Mouse (Mus musculus): ENCODE measurements around the gene Sned1. TPM values are rescaled to one million over a fixed set of nuclear protein-coding genes. Genes with fewer than 3 reads are reported as not detected.

Sned1 gene
- polyA plus RNA-seq, 1 experiment = 4.8 TPM

GRCm38 (mm10) chr1:93220776-93221175, 14.9 kb upstream of the Sned1 start:
- no peaks in the 10 kb centered on the region for H3K27me3 ChIP-seq (ENCODE audit: control insufficient read depth, insufficient read depth, low read length)
- no peak overlapping the region for H3K27ac ChIP-seq (ENCODE audit: control insufficient read depth, insufficient read depth, low read depth, low read length)
- no peaks in the 10 kb centered on the region for H3K36me3 ChIP-seq (ENCODE audit: control insufficient read depth, insufficient read depth, low read length)
- TF ChIP-seq POLR2A (IDR thresholded peaks at IDR 0.05; ENCODE audit: control insufficient read depth, low read depth, low read length) = no peak
- TF ChIP-seq CTCF (IDR thresholded peaks at IDR 0.05; ENCODE audit: control insufficient read depth, insufficient read depth, insufficient replicate concordance, low read depth, low read length) = no peak
- H3K4me1 ChIP-seq (ENCODE audit: control insufficient read depth, insufficient read depth, low read length) = no peaks in the 10 kb centered on the region; the same call in 1 of the 2 replicates
- H3K4me3 ChIP-seq (ENCODE audit: control insufficient read depth, low read depth, low read length) = no peak overlapping the region

- Histone ChIP-seq H3K4me1 (ENCODE audit: control insufficient read depth, insufficient read depth, low read length) (peaks cover 8% of the 10 kb centered on the region; the same call in 1 of the 2 replicates), H3K36me3 (ENCODE audit: control insufficient read depth, insufficient read depth, low read length) (no peaks in the 10 kb centered on the region), H3K4me3 (ENCODE audit: control insufficient read depth, low read depth, low read length) (no peak overlapping the region), H3K27me3 (ENCODE audit: control insufficient read depth, insufficient read depth, low read length) (no peaks in the 10 kb centered on the region), H3K27ac (ENCODE audit: control insufficient read depth, insufficient read depth, low read depth, low read length) (no peak overlapping the region)
- TF ChIP-seq CTCF (IDR thresholded peaks at IDR 0.05; ENCODE audit: control insufficient read depth, insufficient read depth, insufficient replicate concordance, low read depth, low read length) (peak; percentile 68; the same call in 1 of the 2 replicates), POLR2A (IDR thresholded peaks at IDR 0.05; ENCODE audit: control insufficient read depth, low read depth, low read length) (no peak)
These were observed 11.7 kb upstream of the Sned1 start for GRCm38 (mm10) chr1:93223972-93224371.

DNA sequence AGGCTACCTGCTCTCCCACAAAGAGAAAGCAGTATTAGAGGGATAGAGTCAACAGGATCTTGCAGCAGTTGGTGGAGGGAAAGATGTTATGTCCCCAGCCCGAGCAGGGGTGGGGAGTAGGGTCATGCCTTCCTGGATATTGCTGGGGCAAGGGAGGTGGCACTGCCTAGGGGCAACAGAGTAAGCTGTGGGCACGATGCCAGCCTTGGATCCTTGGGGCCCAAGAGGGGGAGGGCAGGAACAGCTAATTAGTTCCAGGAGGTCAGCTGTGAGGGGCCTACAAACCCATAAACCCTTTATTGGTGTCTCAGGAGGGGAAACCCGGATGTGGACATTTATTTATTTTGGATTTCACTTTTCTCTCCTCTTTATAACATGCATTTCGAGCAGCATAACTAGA, 10.4 kb upstream of the Sned1 start:
- peaks cover 8% of the 10 kb centered on the region; the same call in 1 of the 2 replicates for H3K4me1 ChIP-seq (ENCODE audit: control insufficient read depth, insufficient read depth, low read length)
- no peaks in the 10 kb centered on the region for H3K27me3 ChIP-seq (ENCODE audit: control insufficient read depth, insufficient read depth, low read length)
- no peak overlapping the region for H3K4me3 ChIP-seq (ENCODE audit: control insufficient read depth, low read depth, low read length)
- H3K36me3 ChIP-seq (ENCODE audit: control insufficient read depth, insufficient read depth, low read length) = no peaks in the 10 kb centered on the region
- no peak for TF ChIP-seq CTCF (IDR thresholded peaks at IDR 0.05; ENCODE audit: control insufficient read depth, insufficient read depth, insufficient replicate concordance, low read depth, low read length)
- TF ChIP-seq POLR2A (IDR thresholded peaks at IDR 0.05; ENCODE audit: control insufficient read depth, low read depth, low read length) = no peak
- no peak overlapping the region for H3K27ac ChIP-seq (ENCODE audit: control insufficient read depth, insufficient read depth, low read depth, low read length)

DNA sequence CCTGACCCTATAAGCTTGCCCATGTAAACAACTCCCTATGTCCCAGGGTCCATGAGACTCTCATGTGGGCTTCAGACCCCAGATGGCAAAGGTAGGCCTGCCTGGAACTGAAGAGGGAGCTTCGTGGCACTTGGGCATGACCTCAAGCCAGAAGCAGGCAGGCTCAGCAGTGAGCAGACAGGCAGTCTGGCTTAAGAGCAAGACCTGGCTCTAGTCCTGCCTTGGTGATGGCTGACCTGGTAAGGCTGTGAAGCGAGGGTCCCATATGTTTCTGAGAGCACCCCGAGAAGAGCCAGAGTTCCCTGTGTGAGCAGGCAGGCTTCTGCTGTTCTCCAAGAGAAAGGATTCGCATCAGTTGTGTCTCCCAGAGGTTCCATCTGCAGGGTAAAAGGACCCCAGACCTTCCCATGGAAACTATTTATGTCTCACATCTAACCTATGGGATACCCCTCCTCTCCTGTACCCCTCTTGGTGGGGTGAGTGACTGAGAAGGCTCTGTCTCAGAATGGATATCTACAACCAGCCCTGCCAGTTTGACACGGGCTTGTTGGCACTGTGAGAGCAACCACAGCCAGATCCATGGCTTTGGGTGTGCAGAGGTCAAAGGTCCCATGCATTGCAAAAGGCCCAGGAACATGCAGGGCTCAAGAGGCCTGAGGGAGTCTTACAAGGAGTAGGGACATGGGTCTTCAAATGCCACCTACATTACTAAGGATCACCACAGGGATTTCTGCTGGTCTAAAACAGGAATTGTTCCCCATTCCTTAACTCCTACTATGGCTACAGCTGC, 9.7 kb upstream of the Sned1 start:
- Histone ChIP-seq H3K27ac (ENCODE audit: control insufficient read depth, insufficient read depth, low read depth, low read length) (no peak overlapping the region), H3K4me3 (ENCODE audit: control insufficient read depth, low read depth, low read length) (no peak overlapping the region), H3K4me1 (ENCODE audit: control insufficient read depth, insufficient read depth, low read length) (peaks cover 8% of the 10 kb centered on the region; the same call in 1 of the 2 replicates), H3K27me3 (ENCODE audit: control insufficient read depth, insufficient read depth, low read length) (no peaks in the 10 kb centered on the region), H3K36me3 (ENCODE audit: control insufficient read depth, insufficient read depth, low read length) (no peaks in the 10 kb centered on the region)
- TF ChIP-seq POLR2A (IDR thresholded peaks at IDR 0.05; ENCODE audit: control insufficient read depth, low read depth, low read length) (no peak), CTCF (IDR thresholded peaks at IDR 0.05; ENCODE audit: control insufficient read depth, insufficient read depth, insufficient replicate concordance, low read depth, low read length) (no peak)

DNA sequence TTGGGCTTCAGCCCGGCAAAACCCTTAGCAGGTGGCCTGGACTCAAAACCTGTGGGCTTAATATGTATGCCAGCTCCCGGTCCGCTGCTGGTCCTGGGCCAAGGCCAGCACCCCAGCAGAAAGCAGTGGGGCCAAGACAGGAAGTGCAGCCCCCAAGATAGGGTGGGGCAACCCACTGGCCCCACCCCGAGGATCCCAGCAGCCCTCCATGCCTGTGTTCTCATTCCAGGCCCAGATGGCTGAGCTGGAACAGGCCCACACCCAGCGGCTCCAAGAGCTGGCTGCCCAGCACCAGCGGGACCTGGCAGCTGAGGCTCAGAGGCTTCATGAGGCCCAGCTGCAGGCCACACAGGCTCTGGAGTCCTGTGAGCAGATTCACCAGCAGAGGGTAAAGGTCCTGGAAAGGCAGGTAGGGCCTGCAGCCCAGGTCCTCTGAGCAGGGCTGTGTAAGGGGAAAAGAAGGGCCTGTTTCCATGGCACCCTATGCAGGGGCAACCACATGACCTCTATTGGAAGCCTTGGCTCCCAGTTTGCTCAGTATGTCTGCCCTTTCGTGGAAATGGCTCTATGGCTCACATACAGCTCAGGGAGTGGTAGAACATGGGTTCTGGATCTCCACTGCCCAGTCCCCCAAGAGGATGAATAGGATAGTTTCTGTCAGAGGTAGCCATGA, 8.2 kb upstream of the Sned1 start:
- Histone ChIP-seq H3K27ac (ENCODE audit: control insufficient read depth, insufficient read depth, low read depth, low read length) (no peak overlapping the region), H3K4me3 (ENCODE audit: control insufficient read depth, low read depth, low read length) (no peak overlapping the region), H3K36me3 (ENCODE audit: control insufficient read depth, insufficient read depth, low read length) (no peaks in the 10 kb centered on the region), H3K27me3 (ENCODE audit: control insufficient read depth, insufficient read depth, low read length) (no peaks in the 10 kb centered on the region), H3K4me1 (ENCODE audit: control insufficient read depth, insufficient read depth, low read length) (peaks cover 8% of the 10 kb centered on the region; the same call in 1 of the 2 replicates)
- TF ChIP-seq POLR2A (IDR thresholded peaks at IDR 0.05; ENCODE audit: control insufficient read depth, low read depth, low read length) (no peak), CTCF (IDR thresholded peaks at IDR 0.05; ENCODE audit: control insufficient read depth, insufficient read depth, insufficient replicate concordance, low read depth, low read length) (no peak)

- Histone ChIP-seq H3K27me3 (ENCODE audit: control insufficient read depth, insufficient read depth, low read length) (no peaks in the 10 kb centered on the region), H3K4me1 (ENCODE audit: control insufficient read depth, insufficient read depth, low read length) (peaks cover 8% of the 10 kb centered on the region; the same call in 1 of the 2 replicates), H3K4me3 (ENCODE audit: control insufficient read depth, low read depth, low read length) (no peak overlapping the region), H3K27ac (ENCODE audit: control insufficient read depth, insufficient read depth, low read depth, low read length) (no peak overlapping the region), H3K36me3 (ENCODE audit: control insufficient read depth, insufficient read depth, low read length) (no peaks in the 10 kb centered on the region)
- TF ChIP-seq CTCF (IDR thresholded peaks at IDR 0.05; ENCODE audit: control insufficient read depth, insufficient read depth, insufficient replicate concordance, low read depth, low read length) (no peak), POLR2A (IDR thresholded peaks at IDR 0.05; ENCODE audit: control insufficient read depth, low read depth, low read length) (no peak)
These were observed 7.7 kb upstream of the Sned1 start for GRCm38 (mm10) chr1:93227976-93228365.

DNA sequence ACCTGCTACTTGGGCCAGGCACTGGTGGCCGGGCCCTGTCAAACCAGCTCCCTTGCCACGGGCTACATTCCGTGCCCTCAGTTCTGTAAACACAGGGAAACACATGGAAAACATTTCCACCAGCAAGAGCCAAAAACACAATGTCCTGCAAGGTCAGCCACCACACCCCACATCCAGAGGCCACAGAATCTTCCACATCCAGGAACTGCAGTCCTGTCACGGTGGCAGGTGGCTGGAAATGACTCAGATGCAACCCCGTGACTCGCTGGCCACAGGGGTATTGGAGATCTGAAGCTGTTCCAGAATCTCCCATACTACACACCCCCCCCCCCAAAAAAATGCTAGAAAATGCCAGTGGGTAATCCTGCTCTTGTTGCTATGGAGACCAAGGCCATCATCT, 6.4 kb upstream of the Sned1 start:
- Histone ChIP-seq H3K4me1 (ENCODE audit: control insufficient read depth, insufficient read depth, low read length) (peaks cover 8% of the 10 kb centered on the region; the same call in 1 of the 2 replicates), H3K27ac (ENCODE audit: control insufficient read depth, insufficient read depth, low read depth, low read length) (no peak overlapping the region), H3K36me3 (ENCODE audit: control insufficient read depth, insufficient read depth, low read length) (no peaks in the 10 kb centered on the region), H3K27me3 (ENCODE audit: control insufficient read depth, insufficient read depth, low read length) (no peaks in the 10 kb centered on the region), H3K4me3 (ENCODE audit: control insufficient read depth, low read depth, low read length) (no peak overlapping the region)
- no peak for TF ChIP-seq CTCF (IDR thresholded peaks at IDR 0.05; ENCODE audit: control insufficient read depth, insufficient read depth, insufficient replicate concordance, low read depth, low read length)
- TF ChIP-seq POLR2A (IDR thresholded peaks at IDR 0.05; ENCODE audit: control insufficient read depth, low read depth, low read length) = no peak

Measured in testis, adult 2 months (tissue).